Mouse (Mus musculus) C2C12 (cell line): Measurements from ENCODE around the gene Cacna2d3.

ENCODE experiments used
- CEBPB ChIP-seq: IDR thresholded peaks from one replicate; pipeline ENCODE4 v1.6.1; 2011; ENCODE audit warnings: low read depth, mild to moderate bottlenecking, control low read depth, moderate library complexity
- CTCF ChIP-seq: IDR thresholded peaks from one replicate; pipeline ENCODE4 v1.5.1; 2011; ENCODE audit not compliant: control insufficient read depth, insufficient read depth, insufficient read length
- MAX ChIP-seq: IDR thresholded peaks from one replicate; pipeline ENCODE4 v1.6.1; 2011; ENCODE audit warnings: mild to moderate bottlenecking, control low read depth
- MYOG ChIP-seq: IDR thresholded peaks from one replicate; pipeline ENCODE4 v1.6.1; 2011; ENCODE audit not compliant: control insufficient read depth, insufficient read length; ENCODE audit errors: extremely low read depth

DNA sequence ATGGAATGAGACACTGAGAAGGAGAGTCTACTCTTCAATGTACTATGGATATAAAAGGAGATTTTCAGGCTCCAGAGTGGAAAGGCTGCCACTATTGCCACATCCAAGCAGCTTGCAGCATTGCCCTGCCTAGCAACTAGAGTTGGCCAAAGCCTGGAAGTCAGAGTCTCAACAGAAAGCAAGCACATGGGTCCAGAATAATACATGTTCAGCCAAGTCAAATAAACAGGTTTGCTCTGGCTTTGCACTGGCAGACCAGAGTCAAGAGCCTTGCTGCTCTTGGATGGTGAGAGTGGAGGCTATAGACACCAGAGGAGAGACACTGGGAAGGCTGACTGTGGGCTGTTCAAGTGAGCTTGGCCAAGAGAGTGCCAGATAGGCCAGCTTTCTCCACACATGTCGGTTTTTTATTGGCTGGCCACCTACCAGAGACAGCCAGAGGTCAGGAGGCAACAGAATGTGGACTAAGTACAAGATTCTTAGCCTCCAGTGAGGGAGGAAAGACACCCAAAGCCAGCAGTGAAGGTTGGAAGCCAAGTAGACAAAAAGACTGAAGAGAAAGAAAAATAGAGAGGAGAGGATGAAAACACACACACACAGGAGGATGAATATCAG lies 49.1 kb downstream of the Cacna2d3 start:
- no peak for TF ChIP-seq CTCF
- TF ChIP-seq CEBPB = no peak
- TF ChIP-seq MAX = no peak
- TF ChIP-seq MYOG = no peak
